Mouse (Mus musculus) urinary bladder, postnatal 14 days (tissue): ENCODE results near the gene Etl4.

ENCODE experiments used
- DNase-seq: peaks from one replicate; pipeline ENCODE4 v3.0.0; 2021; ENCODE audit warnings: low spot score

Etl4 gene

GRCm38 (mm10) chr2:20520636-20521595, 611.3 kb downstream of the Etl4 start:
- DNase-seq, result peak; percentile 29

GRCm38 (mm10) chr2:20521686-20522285, 612.2 kb downstream of the Etl4 start:
- DNase-seq, result no peak

- no peak for DNase-seq
Observed at GRCm38 (mm10) chr2:20523636-20524035, 614.1 kb downstream of the Etl4 start.

GRCm38 (mm10) chr2:20525879-20526593, 616.5 kb downstream of the Etl4 start:
- no peak for DNase-seq

- DNase-seq, result no peak
Observed at GRCm38 (mm10) chr2:20526856-20527255, 617.3 kb downstream of the Etl4 start.

GRCm38 (mm10) chr2:20532623-20533022, 623.0 kb downstream of the Etl4 start:
- DNase-seq, result no peak

GRCm38 (mm10) chr2:20537785-20538184, 628.2 kb downstream of the Etl4 start:
- DNase-seq, result no peak

- DNase-seq, result no peak
Observed at GRCm38 (mm10) chr2:20538871-20539270, 629.3 kb downstream of the Etl4 start.

- no peak for DNase-seq
Observed at GRCm38 (mm10) chr2:20541261-20541660, 631.7 kb downstream of the Etl4 start.

GRCm38 (mm10) chr2:20542286-20542685, 632.7 kb downstream of the Etl4 start:
- no peak for DNase-seq

GRCm38 (mm10) chr2:20545624-20546023, 636.0 kb downstream of the Etl4 start:
- no peak for DNase-seq

- DNase-seq, result no peak
Observed at GRCm38 (mm10) chr2:20546496-20547348, 637.1 kb downstream of the Etl4 start.

- peak; percentile 69 for DNase-seq
Observed at GRCm38 (mm10) chr2:20547349-20547677, 637.7 kb downstream of the Etl4 start.

GRCm38 (mm10) chr2:20547686-20548624, 638.4 kb downstream of the Etl4 start:
- no peak for DNase-seq

- no peak for DNase-seq
Observed at GRCm38 (mm10) chr2:20549065-20549464, 639.5 kb downstream of the Etl4 start.

- no peak for DNase-seq
Observed at GRCm38 (mm10) chr2:20549996-20550395, 640.4 kb downstream of the Etl4 start.

GRCm38 (mm10) chr2:20555706-20556105, 646.1 kb downstream of the Etl4 start:
- no peak for DNase-seq

GRCm38 (mm10) chr2:20559083-20559482, 649.5 kb downstream of the Etl4 start:
- no peak for DNase-seq

- DNase-seq, result peak; percentile 49
Observed at GRCm38 (mm10) chr2:20559723-20560122, 650.1 kb downstream of the Etl4 start.

GRCm38 (mm10) chr2:20560581-20560980, 651.0 kb downstream of the Etl4 start:
- no peak for DNase-seq

GRCm38 (mm10) chr2:20563036-20563435, 653.5 kb downstream of the Etl4 start:
- DNase-seq, result peak; percentile 23
